Mouse (Mus musculus) liver, embryonic 11.5 days (tissue): ENCODE data around the gene Cltrn. TPM values are rescaled to one million over a fixed set of nuclear protein-coding genes. Genes with fewer than 3 reads are reported as not detected.

Experiments
- ATAC-seq: fragments of 200-750 bp; cut with Nextera tagmentation; replicated peaks from 2 replicates; pipeline ENCODE4 v1.8.0; 2017; ENCODE audit warnings: moderate number of reproducible peaks, mild to moderate bottlenecking, moderate TSS enrichment, moderate library complexity; ENCODE audit not compliant: low FRiP score
- DNase-seq: peaks from one replicate; pipeline ENCODE4 v3.0.0-alpha.2; 2017; ENCODE audit warnings: low spot score
- H3K27ac ChIP-seq: fragments of 300-500 bp; sonication (generic); 2 replicates; pipeline ENCODE4 v1.5.1; 2014; ENCODE audit warnings: mild to moderate bottlenecking, low read depth, low read length, control low read depth
- H3K27me3 ChIP-seq: fragments of 300-500 bp; sonication (generic); replicated peaks from 2 replicates; pipeline ENCODE4 v1.6.1; 2014; ENCODE audit warnings: low read length, mixed read lengths; ENCODE audit not compliant: control insufficient read depth, insufficient read depth
- H3K36me3 ChIP-seq: fragments of 300-500 bp; sonication (generic); 2 replicates; pipeline ENCODE4 v1.6.1; 2014; ENCODE audit warnings: mild to moderate bottlenecking, low read length, moderate library complexity, mixed read lengths; ENCODE audit not compliant: control insufficient read depth, insufficient read depth
- H3K4me1 ChIP-seq: fragments of 300-500 bp; sonication (generic); replicated peaks from 2 replicates; pipeline ENCODE4 v1.6.1; 2014; ENCODE audit warnings: low read length, mixed read lengths; ENCODE audit not compliant: control insufficient read depth, insufficient read depth
- H3K4me2 ChIP-seq: fragments of 300-500 bp; sonication (generic); 2 replicates; pipeline ENCODE4 v1.6.1; 2014; ENCODE audit warnings: mild to moderate bottlenecking, control low read depth, moderate library complexity
- H3K4me3 ChIP-seq: fragments of 300-500 bp; sonication (generic); 2 replicates; pipeline ENCODE4 v1.5.1; 2014; ENCODE audit warnings: low read depth, low read length, control low read depth
- H3K9ac ChIP-seq: fragments of 300-500 bp; sonication (generic); 2 replicates; pipeline ENCODE4 v1.6.1; 2014; ENCODE audit warnings: low read depth, low read length, control low read depth
- H3K9me3 ChIP-seq: fragments of 300-500 bp; sonication (generic); 2 replicates; pipeline ENCODE4 v1.6.1; 2016; ENCODE audit warnings: low read length, inconsistent platforms, mixed read lengths; ENCODE audit not compliant: control insufficient read depth
- WGBS: fragments of 180-500 bp; shearing (Covaris S2); extraction: QIAGEN DNeasy Blood & Tissue Kit; methylation state at CpG from one replicate; pipeline ENCODE4 v1.1.7; 2014; 5-methylcytosine and 5-hydroxymethylcytosine counted together
- polyA plus RNA-seq: library from polyadenylated mRNA; unstranded; fragments of >200 nt; fragmentation: Nextera tagmentation; extraction: Ambion mirVana; gene quantifications from 2 replicates; pipeline ENCODE4 v1.2.1, GENCODE M21; 2014

Cltrn gene
- polyA plus RNA-seq: 1.1 and 1.7 TPM in 2 replicates

DNA sequence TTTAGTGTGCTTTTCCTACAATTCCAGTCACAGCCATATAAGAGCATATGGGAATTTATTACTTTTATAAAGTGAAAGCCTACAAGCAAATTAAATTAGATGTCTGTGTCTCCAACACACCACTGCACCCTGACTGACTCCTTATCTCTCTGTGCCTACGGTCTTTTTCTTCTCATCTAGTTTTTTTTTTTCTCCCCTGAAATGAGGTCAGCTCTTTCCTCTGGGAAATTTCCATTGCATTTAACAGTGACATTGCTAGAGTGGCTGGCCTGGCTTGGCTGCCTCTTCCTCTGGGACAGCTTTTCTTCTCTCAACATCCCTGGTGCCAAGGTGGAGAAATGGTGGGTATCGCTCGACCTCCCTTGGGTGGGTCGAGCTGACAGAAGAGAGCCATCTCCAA, at the start of gene Cltrn:
Gene Cltrn, plus strand, starts transcription at position 249 of the 400 bp plus-strand sequence.
- ATAC-seq: no peak
- H3K4me1 ChIP-seq: no peaks in the 10 kb centered on the region; the same call in 1 of the 2 replicates

DNA sequence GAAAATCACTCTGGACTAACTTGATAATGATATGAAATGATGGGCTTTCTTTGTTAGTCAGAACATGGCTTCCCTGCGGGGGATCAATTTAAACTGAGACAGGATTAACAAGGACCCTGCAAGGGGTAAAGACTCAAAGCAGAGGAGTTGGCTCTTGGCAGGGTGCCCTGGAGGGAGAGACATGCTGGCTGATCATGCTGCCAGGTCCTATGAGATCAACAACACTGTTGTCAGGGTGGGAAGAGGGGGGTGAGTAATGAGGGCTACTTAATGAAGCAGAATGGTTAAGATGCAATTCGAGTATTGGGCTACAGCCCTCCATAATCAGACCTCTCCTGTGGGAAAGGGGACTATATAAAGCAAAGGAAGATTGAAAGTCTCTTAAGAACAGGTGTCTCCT, 49.7 kb upstream of the Cltrn start:
- WGBS: 55% methylated on average over 2 of the region's 2 CpGs
- H3K9ac ChIP-seq: no peak overlapping the region
- no peaks in the 10 kb centered on the region for H3K9me3 ChIP-seq
- DNase-seq (no peak), ATAC-seq (no peak)
- no peak overlapping the region for H3K4me2 ChIP-seq
- no peak overlapping the region for H3K27ac ChIP-seq
- H3K4me1 ChIP-seq: no peaks in the 10 kb centered on the region
- no peaks in the 10 kb centered on the region for H3K27me3 ChIP-seq
- no peak overlapping the region for H3K4me3 ChIP-seq
- H3K36me3 ChIP-seq: no peaks in the 10 kb centered on the region

More for the DNA sequence above, at the start of gene Cltrn:
- Histone ChIP-seq H3K9ac (no peak within 1 kb of the TSS), H3K36me3 (no peaks in the 10 kb centered on the region), H3K27ac (no peak within 1 kb of the TSS), H3K4me3 (no peak within 1 kb of the TSS), H3K27me3 (peaks cover 4% of the 10 kb centered on the region), H3K9me3 (no peaks in the 10 kb centered on the region), H3K4me2 (no peak within 1 kb of the TSS)
- DNase-seq: no peak
- WGBS: 73% methylated on average over 4 of the region's 4 CpGs

DNA sequence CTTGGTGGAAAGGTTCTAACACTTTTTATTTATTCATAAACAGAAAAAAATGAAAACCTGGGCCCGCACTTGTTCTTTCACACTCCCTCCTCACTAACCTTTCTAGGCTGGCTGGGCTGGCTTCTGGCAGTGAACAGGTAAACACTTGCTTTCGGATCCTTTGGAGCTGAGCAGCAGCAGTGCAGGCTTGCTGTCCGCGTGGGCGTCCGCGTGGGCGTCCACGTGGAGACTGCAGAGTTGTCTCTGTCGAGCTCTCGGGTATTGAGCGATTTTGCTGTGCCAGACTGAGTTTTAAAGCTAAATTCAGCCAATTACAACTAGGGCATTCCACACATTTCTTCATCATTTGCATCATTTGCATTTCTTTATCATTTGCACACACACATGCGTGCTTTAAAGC, 46.6 kb upstream of the Cltrn start:
- 65% methylated on average over 13 of the region's 13 CpGs for WGBS
- Histone ChIP-seq H3K27ac (no peak overlapping the region), H3K9me3 (no peaks in the 10 kb centered on the region), H3K27me3 (no peaks in the 10 kb centered on the region), H3K9ac (no peak overlapping the region), H3K36me3 (no peaks in the 10 kb centered on the region), H3K4me1 (no peaks in the 10 kb centered on the region), H3K4me2 (no peak overlapping the region), H3K4me3 (no peak overlapping the region)
- DNase-seq (no peak), ATAC-seq (no peak)

DNA sequence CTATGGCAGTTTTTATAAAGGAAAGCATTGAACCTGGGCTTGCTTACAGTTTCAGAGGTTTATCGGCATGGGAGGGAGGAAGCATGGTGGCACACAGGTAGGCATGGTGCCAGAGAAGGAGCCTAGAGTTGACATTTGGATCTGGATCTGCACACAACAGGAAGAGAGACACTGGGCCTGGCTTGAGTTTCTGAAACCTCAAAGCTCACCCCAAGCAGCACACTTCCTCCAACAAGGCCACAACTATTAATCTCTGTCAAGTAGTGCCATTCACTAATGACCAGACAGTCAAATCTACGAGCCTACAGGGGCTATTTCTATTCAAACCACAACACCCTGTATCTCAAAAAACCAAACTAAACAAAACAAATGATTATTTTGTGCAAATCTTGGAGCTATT, 41.9 kb upstream of the Cltrn start:
- DNase-seq: no peak
- 51% methylated on average over 2 of the region's 2 CpGs for WGBS
- no peak overlapping the region for H3K4me2 ChIP-seq
- no peak for ATAC-seq
- H3K27ac ChIP-seq: no peak overlapping the region
- H3K9me3 ChIP-seq: no peaks in the 10 kb centered on the region
- H3K4me3 ChIP-seq: no peak overlapping the region
- H3K9ac ChIP-seq: no peak overlapping the region
- H3K27me3 ChIP-seq: no peaks in the 10 kb centered on the region
- no peaks in the 10 kb centered on the region for H3K4me1 ChIP-seq
- H3K36me3 ChIP-seq: no peaks in the 10 kb centered on the region

DNA sequence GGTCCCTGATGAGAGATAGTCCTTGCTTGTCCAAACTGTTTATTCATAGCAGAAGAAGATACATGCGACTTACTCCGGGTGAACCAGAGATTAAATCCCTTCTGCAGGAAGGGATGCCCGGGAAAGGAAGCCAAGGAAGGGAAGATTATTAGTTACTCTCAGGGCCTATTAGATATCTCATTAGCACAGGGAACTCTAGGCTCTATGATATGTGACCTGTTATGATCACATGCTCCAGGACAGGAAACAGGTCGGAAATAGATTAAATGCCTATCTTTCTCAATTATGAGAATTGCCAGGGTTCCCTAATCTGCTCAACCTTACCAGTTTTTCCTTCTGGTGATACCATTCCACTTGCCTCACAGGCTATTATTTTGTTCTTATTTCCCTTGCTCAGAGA, 32.9 kb upstream of the Cltrn start:
- H3K4me2 ChIP-seq: no peak overlapping the region
- H3K4me3 ChIP-seq: no peak overlapping the region
- no peak overlapping the region for H3K9ac ChIP-seq
- H3K27ac ChIP-seq: no peak overlapping the region
- WGBS: 57% methylated on average over 4 of the region's 4 CpGs
- ATAC-seq (peak; percentile 63), DNase-seq (no peak)
- H3K27me3 ChIP-seq: peaks cover 2% of the 10 kb centered on the region; the same call in 1 of the 2 replicates
- no peaks in the 10 kb centered on the region for H3K9me3 ChIP-seq
- H3K4me1 ChIP-seq: no peaks in the 10 kb centered on the region
- H3K36me3 ChIP-seq: no peaks in the 10 kb centered on the region

DNA sequence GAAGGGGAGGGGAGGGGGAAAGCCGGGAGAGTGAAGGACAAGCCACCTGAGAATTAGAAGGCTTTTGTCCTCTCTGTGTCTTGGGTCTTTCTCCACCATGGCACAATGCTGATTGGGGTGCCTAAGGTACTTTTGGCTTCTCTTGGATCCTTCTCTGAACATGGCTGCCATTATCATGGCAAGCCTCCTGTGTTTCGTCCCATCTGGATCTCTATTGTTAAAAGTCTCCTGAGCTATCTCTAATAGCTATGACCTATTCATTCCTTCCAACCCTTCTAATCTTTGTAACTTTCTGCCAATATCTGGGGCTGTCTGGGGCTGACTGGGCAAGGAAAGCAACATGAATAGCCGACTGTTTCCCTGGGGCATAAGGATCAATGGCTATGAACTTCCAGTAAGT, 30.1 kb upstream of the Cltrn start:
- Histone ChIP-seq H3K27me3 (peaks cover 5% of the 10 kb centered on the region; the same call in 1 of the 2 replicates), H3K4me1 (no peaks in the 10 kb centered on the region), H3K9me3 (no peaks in the 10 kb centered on the region), H3K4me2 (no peak overlapping the region), H3K4me3 (no peak overlapping the region), H3K36me3 (no peaks in the 10 kb centered on the region), H3K27ac (no peak overlapping the region), H3K9ac (no peak overlapping the region)
- DNase-seq (no peak), ATAC-seq (no peak)
- WGBS: 76% methylated on average over 3 of the region's 3 CpGs

DNA sequence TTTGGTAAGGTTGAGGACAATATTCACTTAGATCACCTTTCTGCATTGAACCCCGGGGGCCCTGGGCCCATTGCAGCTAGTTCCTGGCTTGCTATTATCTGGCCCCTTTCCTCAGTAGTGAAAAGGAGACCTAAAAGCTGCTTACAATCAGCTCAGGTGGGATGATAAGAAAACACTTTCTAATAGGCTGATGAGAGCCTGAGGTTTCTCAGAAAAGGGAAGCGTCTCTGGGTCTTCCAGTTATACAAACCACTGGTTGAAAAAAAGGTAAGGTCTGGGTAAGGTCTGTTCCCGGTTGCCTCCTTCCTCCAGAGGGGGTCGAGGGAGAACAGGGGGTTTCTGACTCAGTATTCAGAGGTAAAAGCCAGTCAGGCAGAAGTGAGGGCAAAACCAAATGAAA, 29.6 kb upstream of the Cltrn start:
- ATAC-seq (no peak), DNase-seq (no peak)
- WGBS: 36% methylated on average over 4 of the region's 4 CpGs

DNA sequence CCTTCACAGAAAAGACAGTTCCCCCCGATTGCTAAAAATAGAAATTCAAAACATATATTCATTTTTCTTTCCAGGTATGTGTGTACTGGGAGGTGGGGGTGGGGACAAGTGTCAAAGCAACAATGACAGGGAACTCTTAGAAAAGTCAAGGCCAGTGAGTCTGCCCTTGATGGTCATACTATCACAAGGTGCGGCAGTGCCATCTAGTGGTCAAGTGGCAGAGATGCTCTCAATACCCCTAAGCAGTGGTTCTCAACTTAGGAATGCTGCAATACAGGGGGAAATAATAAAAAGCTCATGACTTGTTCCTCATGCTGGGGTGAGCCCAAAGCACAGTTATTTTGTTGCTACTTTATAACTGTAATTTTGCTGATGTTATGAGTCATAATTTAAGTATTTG, 22.4 kb upstream of the Cltrn start:
- 11% methylated on average over 2 of the region's 2 CpGs for WGBS
- Histone ChIP-seq H3K27ac (no peak overlapping the region), H3K4me1 (no peaks in the 10 kb centered on the region), H3K27me3 (no peaks in the 10 kb centered on the region; the same call in 1 of the 2 replicates), H3K4me2 (no peak overlapping the region), H3K36me3 (no peaks in the 10 kb centered on the region), H3K9me3 (no peaks in the 10 kb centered on the region), H3K9ac (no peak overlapping the region), H3K4me3 (no peak overlapping the region)
- ATAC-seq (peak; percentile 78), DNase-seq (peak; percentile 39)

More for the DNA sequence above, 29.6 kb upstream of the Cltrn start:
- no peak overlapping the region for H3K4me2 ChIP-seq
- H3K27ac ChIP-seq: no peak overlapping the region
- H3K4me3 ChIP-seq: no peak overlapping the region
- no peak overlapping the region for H3K9ac ChIP-seq
- H3K4me1 ChIP-seq: no peaks in the 10 kb centered on the region
- no peaks in the 10 kb centered on the region for H3K36me3 ChIP-seq
- no peaks in the 10 kb centered on the region for H3K9me3 ChIP-seq
- H3K27me3 ChIP-seq: peaks cover 5% of the 10 kb centered on the region; the same call in 1 of the 2 replicates

DNA sequence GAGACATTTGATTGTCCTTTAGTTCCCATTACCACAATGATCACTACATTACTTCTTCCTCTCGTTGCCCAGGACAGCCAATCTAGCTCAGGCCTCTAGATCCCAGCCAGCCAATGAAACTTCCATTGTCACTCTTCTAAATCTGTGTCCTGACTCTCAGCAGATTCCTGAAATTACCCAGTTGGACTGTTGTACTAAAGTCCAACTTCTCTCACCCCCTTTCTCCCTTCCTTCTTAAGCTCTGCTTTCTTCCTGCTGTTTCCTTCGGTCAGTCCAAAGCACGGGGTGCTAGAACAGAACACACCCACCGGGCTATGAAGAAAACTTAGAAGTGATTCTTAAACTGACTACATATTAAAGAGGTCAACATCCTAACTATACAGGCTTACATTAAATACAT, 19.7 kb upstream of the Cltrn start:
- H3K4me3 ChIP-seq: no peak overlapping the region
- no peaks in the 10 kb centered on the region for H3K4me1 ChIP-seq
- peaks cover 2% of the 10 kb centered on the region; the same call in 1 of the 2 replicates for H3K36me3 ChIP-seq
- no peak overlapping the region for H3K4me2 ChIP-seq
- no peaks in the 10 kb centered on the region for H3K9me3 ChIP-seq
- no peak overlapping the region for H3K9ac ChIP-seq
- H3K27me3 ChIP-seq: no peaks in the 10 kb centered on the region; the same call in 1 of the 2 replicates
- ATAC-seq: no peak
- WGBS: 81% methylated on average over 4 of the region's 4 CpGs
- no peak overlapping the region for H3K27ac ChIP-seq
- DNase-seq: no peak
